Mouse (Mus musculus): ENCODE measurements at regions not wholly inside any gene's neighbourhood (a gene's known extent, or its start where the extent isn't known, plus 50 kb on each side); places are given as distances from the start of the nearest gene placed in this dataset.
A peak's percentile ranks its signal among the peaks of the same experiment; 100 is the strongest.

DNA sequence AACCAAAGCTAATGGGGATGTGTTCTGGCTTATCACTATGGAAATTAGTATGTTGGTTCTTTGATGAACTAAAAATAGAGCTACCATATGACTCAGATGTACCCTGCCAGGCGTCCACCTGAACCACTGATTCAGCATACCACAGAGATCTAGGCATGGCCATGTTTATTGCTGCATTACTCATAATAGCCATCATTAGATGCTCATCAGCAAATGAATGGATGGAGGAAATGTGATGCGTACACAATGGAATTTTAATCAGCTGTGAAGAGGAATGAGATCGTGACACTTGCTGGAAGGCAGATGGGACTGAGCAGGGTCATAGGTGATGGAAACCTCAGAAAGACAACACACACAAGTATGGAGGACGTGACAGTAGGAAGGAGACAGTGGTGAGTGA is 78.7 kb upstream of the Magi3 start:
- WGBS = 53% methylated on average over 4 of the region's 4 CpGs
- H3K4me2 ChIP-seq (ENCODE audit: low read depth, low read length) = no peak overlapping the region

DNA sequence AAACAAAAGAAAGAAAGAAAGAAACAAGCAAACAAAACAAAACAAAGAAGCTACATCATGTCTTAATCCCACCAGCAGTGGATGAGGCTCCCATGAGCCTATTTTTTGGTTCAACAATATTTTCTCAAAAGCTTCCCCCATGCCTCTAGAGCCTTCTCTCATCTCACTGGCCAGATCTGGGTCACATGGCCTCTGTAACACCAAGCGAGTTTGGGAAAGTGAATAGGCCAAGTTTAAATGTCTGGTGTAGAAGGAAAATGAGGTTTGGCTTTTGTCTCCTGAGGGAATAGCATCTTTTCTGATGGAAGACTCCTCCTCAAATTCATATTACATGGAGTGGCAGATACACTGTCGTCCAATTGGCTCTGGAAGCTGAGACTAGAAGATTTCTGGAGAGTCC is 78.2 kb upstream of the Magi3 start:
- Histone ChIP-seq H3K4me1 (ENCODE audit: control insufficient read depth, insufficient read depth, low read length) (no peaks in the 10 kb centered on the region), H3K9ac (ENCODE audit: low read depth, low read length) (no peak overlapping the region), H3K4me2 (ENCODE audit: low read depth, low read length) (no peak overlapping the region), H3K27me3 (replicated peaks; ENCODE audit: control insufficient read depth, insufficient read depth, low read length) (no peaks in the 10 kb centered on the region), H3K9me3 (ENCODE audit: control insufficient read depth, low read length) (no peaks in the 10 kb centered on the region), H3K4me3 (ENCODE audit: low read length) (no peak overlapping the region), H3K36me3 (ENCODE audit: control insufficient read depth, insufficient read depth, low read length) (no peaks in the 10 kb centered on the region), H3K27ac (ENCODE audit: low read length) (no peak overlapping the region)
- WGBS = 88% methylated on average over 2 of the region's 2 CpGs
- no peak for ATAC-seq

More for the DNA sequence above, 78.7 kb upstream of the Magi3 start:
- Histone ChIP-seq H3K9ac (ENCODE audit: low read depth, low read length) (no peak overlapping the region), H3K27me3 (replicated peaks; ENCODE audit: control insufficient read depth, insufficient read depth, low read length) (no peaks in the 10 kb centered on the region), H3K4me1 (ENCODE audit: control insufficient read depth, insufficient read depth, low read length) (no peaks in the 10 kb centered on the region), H3K27ac (ENCODE audit: low read length) (no peak overlapping the region), H3K9me3 (ENCODE audit: control insufficient read depth, low read length) (no peaks in the 10 kb centered on the region), H3K36me3 (ENCODE audit: control insufficient read depth, insufficient read depth, low read length) (no peaks in the 10 kb centered on the region), H3K4me3 (ENCODE audit: low read length) (no peak overlapping the region)
- ATAC-seq = no peak

DNA sequence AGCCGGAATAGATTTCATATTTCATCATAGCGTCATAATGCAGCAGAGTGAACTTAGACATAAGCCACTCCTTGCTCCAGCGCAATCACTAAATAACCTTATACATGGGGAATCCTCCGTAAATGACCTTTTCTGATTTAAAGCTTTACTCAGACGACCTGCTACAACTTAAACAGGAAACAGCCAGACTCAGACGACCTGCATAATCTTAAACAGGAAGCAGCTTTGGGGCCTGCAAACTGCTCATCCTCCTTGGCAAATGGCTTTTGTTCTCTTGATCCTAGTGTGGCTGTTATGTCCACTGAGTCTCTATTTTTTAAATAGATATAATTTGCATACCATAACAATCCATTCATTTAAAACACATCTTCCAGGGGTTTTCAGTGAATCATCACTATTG is 76.9 kb upstream of the Magi3 start:
- H3K9ac ChIP-seq (ENCODE audit: low read depth, low read length) = no peak overlapping the region
- no peaks in the 10 kb centered on the region for H3K4me1 ChIP-seq (ENCODE audit: control insufficient read depth, insufficient read depth, low read length)
- 47% methylated on average over 6 of the region's 6 CpGs for WGBS
- no peaks in the 10 kb centered on the region for H3K27me3 ChIP-seq (replicated peaks; ENCODE audit: control insufficient read depth, insufficient read depth, low read length)
- no peaks in the 10 kb centered on the region for H3K36me3 ChIP-seq (ENCODE audit: control insufficient read depth, insufficient read depth, low read length)
- no peaks in the 10 kb centered on the region for H3K9me3 ChIP-seq (ENCODE audit: control insufficient read depth, low read length)
- no peak overlapping the region for H3K4me3 ChIP-seq (ENCODE audit: low read length)
- no peak overlapping the region for H3K4me2 ChIP-seq (ENCODE audit: low read depth, low read length)
- H3K27ac ChIP-seq (ENCODE audit: low read length) = no peak overlapping the region
- no peak for ATAC-seq

DNA sequence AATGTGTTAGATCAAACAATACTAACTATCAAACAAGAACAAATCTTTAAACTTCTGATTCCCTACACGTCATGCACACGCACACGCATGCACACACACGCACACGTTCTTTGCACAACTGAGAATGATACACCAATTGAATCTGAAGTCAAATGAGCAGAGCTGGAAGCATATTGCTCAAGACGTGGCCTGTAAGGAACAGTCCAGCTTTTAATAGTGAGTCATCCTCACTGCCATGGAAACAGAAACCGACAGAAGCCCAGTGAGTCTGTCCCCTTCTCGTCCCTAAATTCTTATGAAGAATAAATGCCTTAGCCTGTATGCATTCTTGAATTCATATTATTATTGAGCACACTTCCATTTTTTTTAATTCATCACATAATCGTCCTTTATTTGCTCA is 75.7 kb upstream of the Magi3 start:
- Histone ChIP-seq H3K36me3 (ENCODE audit: control insufficient read depth, insufficient read depth, low read length) (no peaks in the 10 kb centered on the region), H3K27ac (ENCODE audit: low read length) (no peak overlapping the region), H3K9me3 (ENCODE audit: control insufficient read depth, low read length) (no peaks in the 10 kb centered on the region), H3K4me1 (ENCODE audit: control insufficient read depth, insufficient read depth, low read length) (no peaks in the 10 kb centered on the region), H3K4me2 (ENCODE audit: low read depth, low read length) (no peak overlapping the region), H3K4me3 (ENCODE audit: low read length) (no peak overlapping the region), H3K9ac (ENCODE audit: low read depth, low read length) (no peak overlapping the region), H3K27me3 (replicated peaks; ENCODE audit: control insufficient read depth, insufficient read depth, low read length) (no peaks in the 10 kb centered on the region)
- WGBS = 67% methylated on average over 9 of the region's 9 CpGs
- ATAC-seq = no peak

DNA sequence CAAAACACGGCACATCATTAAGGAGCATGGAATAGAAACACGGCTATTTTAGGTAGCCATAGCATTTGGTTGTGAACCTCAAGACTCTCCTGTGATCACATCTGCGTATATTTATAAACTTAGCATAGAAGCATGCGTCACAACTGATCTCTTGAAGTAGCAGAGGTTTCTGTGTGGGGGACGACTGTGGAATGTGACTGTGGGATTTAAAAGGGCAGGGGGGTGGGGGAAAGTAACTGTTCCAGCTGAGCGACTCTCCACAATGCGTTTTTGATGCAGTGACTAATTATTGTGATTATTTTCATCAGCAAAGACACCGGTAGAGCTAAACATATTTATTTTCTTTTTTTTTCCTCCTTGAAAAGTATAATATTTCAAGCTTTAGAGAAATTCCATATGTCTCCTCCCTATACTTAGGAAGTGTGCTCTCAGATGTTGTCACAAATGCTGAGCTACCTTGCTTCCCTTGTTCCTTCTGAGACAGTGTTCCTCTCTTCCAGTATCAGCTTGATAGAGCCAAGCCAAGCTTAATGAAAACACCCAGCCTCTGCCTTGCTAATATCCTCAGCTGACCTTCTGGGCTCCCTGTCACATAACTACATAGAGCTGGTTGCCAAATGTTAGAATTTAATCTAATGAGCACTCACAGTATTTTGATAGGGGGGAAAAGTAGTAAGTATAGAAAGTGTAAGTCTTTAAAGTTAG is 75.0 kb upstream of the Magi3 start:
- Histone ChIP-seq H3K4me3 (ENCODE audit: low read length) (no peak overlapping the region), H3K27ac (ENCODE audit: low read length) (no peak overlapping the region), H3K9me3 (ENCODE audit: control insufficient read depth, low read length) (no peaks in the 10 kb centered on the region), H3K4me1 (ENCODE audit: control insufficient read depth, insufficient read depth, low read length) (no peaks in the 10 kb centered on the region), H3K9ac (ENCODE audit: low read depth, low read length) (no peak overlapping the region), H3K36me3 (ENCODE audit: control insufficient read depth, insufficient read depth, low read length) (no peaks in the 10 kb centered on the region), H3K4me2 (ENCODE audit: low read depth, low read length) (no peak overlapping the region), H3K27me3 (replicated peaks; ENCODE audit: control insufficient read depth, insufficient read depth, low read length) (no peaks in the 10 kb centered on the region)
- ATAC-seq = no peak
- WGBS = 43% methylated on average over 8 of the region's 8 CpGs

DNA sequence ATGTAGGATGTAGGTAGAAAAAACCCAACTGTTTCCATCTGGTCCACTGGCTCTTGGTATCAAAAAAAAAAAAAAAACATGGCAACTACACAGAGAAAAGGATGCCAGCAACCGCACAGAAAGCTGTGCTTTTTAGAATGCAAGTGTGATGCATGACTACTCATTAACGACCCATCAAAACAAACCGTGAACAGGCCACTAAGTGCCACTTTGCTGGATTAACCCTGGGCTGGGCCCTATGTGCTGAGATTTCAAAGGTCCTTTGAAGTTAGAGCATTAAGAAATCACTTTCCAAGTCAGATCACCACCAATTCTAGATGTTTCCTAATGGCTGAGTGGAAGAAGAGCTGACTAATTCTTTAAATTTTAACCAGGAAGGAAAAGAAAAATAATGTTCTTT is 73.7 kb upstream of the Magi3 start:
- H3K36me3 ChIP-seq (ENCODE audit: control insufficient read depth, insufficient read depth, low read length) = no peaks in the 10 kb centered on the region
- 64% methylated on average over 3 of the region's 3 CpGs for WGBS
- ATAC-seq = peak; percentile 57; the same call in 1 of the 2 replicates

DNA sequence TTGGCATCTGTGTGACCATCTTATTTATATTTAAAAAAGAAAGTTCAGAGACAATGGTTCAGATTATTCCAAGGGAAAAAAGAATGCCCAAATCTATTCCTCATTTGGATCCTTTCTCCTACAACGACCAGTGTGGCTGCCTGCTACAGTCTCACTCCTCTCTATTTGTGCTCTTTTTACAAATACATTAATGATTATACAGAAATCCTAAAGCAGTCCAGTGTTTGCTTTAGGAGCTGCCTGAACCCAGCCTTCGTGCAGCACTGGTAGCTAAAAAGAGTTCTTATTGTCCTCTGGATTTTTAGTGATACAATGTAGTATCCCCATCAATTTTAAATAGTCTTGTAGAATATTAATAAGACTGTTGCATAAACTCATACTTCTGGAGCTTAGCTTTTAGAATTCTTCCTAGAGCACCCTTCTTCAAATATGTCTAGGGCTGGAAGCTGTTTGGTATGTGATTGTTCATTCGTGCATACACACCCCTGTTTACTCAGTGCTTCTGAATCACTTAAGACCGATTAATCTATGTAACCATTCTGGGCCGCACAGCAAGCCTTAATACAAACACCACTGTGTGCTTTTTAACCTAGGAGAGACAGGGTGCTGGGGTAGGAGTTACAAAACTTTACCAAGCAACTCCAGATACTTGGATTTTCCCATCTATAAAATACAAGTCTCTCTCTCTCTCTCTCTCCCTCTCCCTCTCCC is 69.0 kb upstream of the Magi3 start:
- Histone ChIP-seq H3K4me2 (ENCODE audit: low read depth, low read length) (no peak overlapping the region), H3K27ac (ENCODE audit: low read length) (no peak overlapping the region)
- peak; percentile 82 for ATAC-seq

More for the DNA sequence above, 73.7 kb upstream of the Magi3 start:
- Histone ChIP-seq H3K9ac (ENCODE audit: low read depth, low read length) (no peak overlapping the region), H3K9me3 (ENCODE audit: control insufficient read depth, low read length) (no peaks in the 10 kb centered on the region), H3K27ac (ENCODE audit: low read length) (no peak overlapping the region), H3K4me2 (ENCODE audit: low read depth, low read length) (no peak overlapping the region), H3K4me3 (ENCODE audit: low read length) (no peak overlapping the region), H3K27me3 (replicated peaks; ENCODE audit: control insufficient read depth, insufficient read depth, low read length) (no peaks in the 10 kb centered on the region), H3K4me1 (ENCODE audit: control insufficient read depth, insufficient read depth, low read length) (no peaks in the 10 kb centered on the region)

DNA sequence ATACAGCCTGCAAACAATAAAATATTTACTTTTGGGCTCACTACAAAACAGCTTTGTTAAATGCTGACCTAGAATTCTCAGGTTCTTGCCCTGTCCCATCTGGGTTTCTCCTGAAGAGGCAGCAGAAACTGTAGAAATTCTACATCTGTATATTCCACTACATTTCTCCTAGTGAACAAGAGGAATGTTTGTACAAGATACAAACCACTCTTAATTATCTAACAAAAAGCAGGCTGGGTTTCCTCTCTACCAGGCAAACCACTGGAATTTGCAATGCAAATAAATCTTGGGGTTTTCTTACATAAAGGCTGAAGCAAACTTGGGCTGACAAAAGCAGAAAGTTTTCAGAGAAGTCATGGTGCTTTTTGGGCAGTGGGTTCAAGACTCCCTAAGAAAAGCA is 67.7 kb upstream of the Magi3 start:
- no peaks in the 10 kb centered on the region for H3K36me3 ChIP-seq (ENCODE audit: control insufficient read depth, insufficient read depth, low read length)

More for the DNA sequence above, 69.0 kb upstream of the Magi3 start:
- no peak overlapping the region for H3K9ac ChIP-seq (ENCODE audit: low read depth, low read length)
- WGBS = 37% methylated on average over 5 of the region's 5 CpGs
- no peaks in the 10 kb centered on the region for H3K27me3 ChIP-seq (replicated peaks; ENCODE audit: control insufficient read depth, insufficient read depth, low read length)
- no peaks in the 10 kb centered on the region for H3K36me3 ChIP-seq (ENCODE audit: control insufficient read depth, insufficient read depth, low read length)
- H3K4me3 ChIP-seq (ENCODE audit: low read length) = no peak overlapping the region
- no peaks in the 10 kb centered on the region for H3K9me3 ChIP-seq (ENCODE audit: control insufficient read depth, low read length)
- no peaks in the 10 kb centered on the region for H3K4me1 ChIP-seq (ENCODE audit: control insufficient read depth, insufficient read depth, low read length)

DNA sequence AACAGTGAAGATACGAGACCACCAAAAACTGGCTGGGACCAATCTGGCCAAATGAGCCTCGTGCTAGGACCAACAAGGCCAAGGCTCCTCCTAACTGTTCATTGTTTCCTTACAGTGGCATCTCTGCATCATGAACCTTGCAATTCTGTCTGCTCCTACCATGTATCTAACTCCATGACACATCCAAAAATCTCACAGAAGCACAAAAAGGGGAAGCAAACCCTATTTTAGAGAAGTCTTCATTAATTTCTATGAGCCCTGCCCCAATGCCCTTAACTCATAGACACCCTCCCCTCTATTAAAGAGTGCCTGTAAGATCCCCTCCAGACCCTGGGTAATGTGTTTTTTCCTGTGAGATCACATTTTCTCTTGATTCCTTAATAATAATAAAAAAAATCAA is 64.8 kb upstream of the Magi3 start:
- Histone ChIP-seq H3K9me3 (ENCODE audit: control insufficient read depth, low read length) (no peaks in the 10 kb centered on the region), H3K4me1 (ENCODE audit: control insufficient read depth, insufficient read depth, low read length) (no peaks in the 10 kb centered on the region), H3K27ac (ENCODE audit: low read length) (no peak overlapping the region), H3K36me3 (ENCODE audit: control insufficient read depth, insufficient read depth, low read length) (no peaks in the 10 kb centered on the region), H3K4me2 (ENCODE audit: low read depth, low read length) (no peak overlapping the region), H3K4me3 (ENCODE audit: low read length) (no peak overlapping the region), H3K9ac (ENCODE audit: low read depth, low read length) (no peak overlapping the region), H3K27me3 (replicated peaks; ENCODE audit: control insufficient read depth, insufficient read depth, low read length) (no peaks in the 10 kb centered on the region)
- no peak for ATAC-seq
- 80% methylated on average over 2 of the region's 2 CpGs for WGBS

More for the DNA sequence above, 67.7 kb upstream of the Magi3 start:
- H3K27ac ChIP-seq (ENCODE audit: low read length) = no peak overlapping the region
- H3K9me3 ChIP-seq (ENCODE audit: control insufficient read depth, low read length) = no peaks in the 10 kb centered on the region
- H3K4me3 ChIP-seq (ENCODE audit: low read length) = no peak overlapping the region
- no peak for ATAC-seq
- H3K4me2 ChIP-seq (ENCODE audit: low read depth, low read length) = no peak overlapping the region
- H3K9ac ChIP-seq (ENCODE audit: low read depth, low read length) = no peak overlapping the region
- no peaks in the 10 kb centered on the region for H3K27me3 ChIP-seq (replicated peaks; ENCODE audit: control insufficient read depth, insufficient read depth, low read length)
- no peaks in the 10 kb centered on the region for H3K4me1 ChIP-seq (ENCODE audit: control insufficient read depth, insufficient read depth, low read length)
